Mouse (Mus musculus): ENCODE results near the gene Pknox2. TPM values are rescaled to one million over a fixed set of nuclear protein-coding genes. Genes with fewer than 3 reads are reported as not detected.

Pknox2 gene
- polyA plus RNA-seq, 1 experiment from 2014 or later, result 0.18 TPM

DNA sequence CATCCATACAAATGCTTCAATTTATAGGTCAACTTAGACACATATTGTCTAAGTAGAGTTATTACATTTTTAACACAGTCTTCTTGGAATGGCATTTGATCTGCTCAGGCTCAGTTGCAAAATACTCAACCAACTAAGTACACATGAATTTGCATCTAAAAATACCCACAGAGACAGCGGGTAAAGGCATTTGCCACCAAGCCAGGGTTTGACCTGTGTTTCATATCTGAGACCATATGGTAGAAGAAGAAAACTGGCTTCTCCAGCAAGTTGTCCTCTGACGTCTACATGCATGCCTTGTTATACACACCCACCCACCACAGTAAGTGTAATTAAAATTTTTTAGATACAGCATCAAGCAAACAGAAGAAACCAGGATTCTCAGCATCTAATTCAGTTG, 273.4 kb downstream of the Pknox2 start:
- no peak overlapping the region for H3K4me2 ChIP-seq (ENCODE audit: low read depth, low read length)
- no peak overlapping the region for H3K27ac ChIP-seq (ENCODE audit: low read depth)
- H3K4me3 ChIP-seq (ENCODE audit: low read depth, low read length), result no peak overlapping the region
- H3K36me3 ChIP-seq (replicated peaks; ENCODE audit: insufficient read depth, low read length), result no peaks in the 10 kb centered on the region
- no peak for DNase-seq
- H3K27me3 ChIP-seq (ENCODE audit: insufficient read depth, low read length), result no peaks in the 10 kb centered on the region
- no peaks in the 10 kb centered on the region for H3K4me1 ChIP-seq (ENCODE audit: insufficient read depth)
- TF ChIP-seq CTCF (IDR thresholded peaks at IDR 0.05; ENCODE audit: low read depth) (no peak), EP300 (IDR thresholded peaks at IDR 0.05; ENCODE audit: low read depth) (no peak)
- 70% methylated on average over 2 of the region's 2 CpGs for WGBS (ENCODE audit: insufficient replicate concordance)
- H3K9ac ChIP-seq (replicated peaks), result no peak overlapping the region
- H3K9me3 ChIP-seq (ENCODE audit: low read length), result no peaks in the 10 kb centered on the region
- no peak for ATAC-seq

DNA sequence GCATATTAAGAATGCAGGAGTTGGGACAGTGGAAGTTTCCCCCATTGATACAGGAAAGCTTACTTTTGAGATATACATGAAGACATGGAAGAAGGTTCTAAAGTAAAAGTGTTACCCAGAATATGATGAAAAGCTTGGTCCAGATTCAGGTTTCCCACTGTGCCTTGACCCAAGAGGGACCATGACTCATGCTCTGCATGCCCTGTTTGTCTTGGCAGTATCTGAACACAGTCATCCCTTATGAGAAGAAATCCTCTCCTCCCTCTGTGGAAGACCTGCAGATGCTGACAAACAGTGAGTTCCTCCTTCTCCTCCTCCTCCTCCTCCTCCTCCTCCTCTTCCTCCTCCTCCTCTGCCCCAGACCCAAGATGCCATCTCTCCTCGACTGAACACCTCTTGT, 276.9 kb downstream of the Pknox2 start:
- no peak for ATAC-seq
- no peaks in the 10 kb centered on the region for H3K36me3 ChIP-seq (replicated peaks; ENCODE audit: insufficient read depth, low read length)
- H3K9me3 ChIP-seq (ENCODE audit: low read length), result no peaks in the 10 kb centered on the region
- DNase-seq, result no peak
- no peak overlapping the region for H3K9ac ChIP-seq (replicated peaks)
- H3K27ac ChIP-seq (ENCODE audit: low read depth), result no peak overlapping the region
- TF ChIP-seq CTCF (IDR thresholded peaks at IDR 0.05; ENCODE audit: low read depth), result no peak
- no peak for TF ChIP-seq EP300 (IDR thresholded peaks at IDR 0.05; ENCODE audit: low read depth)
- 38% methylated on average over 1 of the region's 1 CpGs for WGBS (ENCODE audit: insufficient replicate concordance)
- no peaks in the 10 kb centered on the region for H3K27me3 ChIP-seq (ENCODE audit: insufficient read depth, low read length)
- no peak overlapping the region for H3K4me2 ChIP-seq (ENCODE audit: low read depth, low read length)
- H3K4me1 ChIP-seq (ENCODE audit: insufficient read depth), result no peaks in the 10 kb centered on the region
- no peak overlapping the region for H3K4me3 ChIP-seq (ENCODE audit: low read depth, low read length)

DNA sequence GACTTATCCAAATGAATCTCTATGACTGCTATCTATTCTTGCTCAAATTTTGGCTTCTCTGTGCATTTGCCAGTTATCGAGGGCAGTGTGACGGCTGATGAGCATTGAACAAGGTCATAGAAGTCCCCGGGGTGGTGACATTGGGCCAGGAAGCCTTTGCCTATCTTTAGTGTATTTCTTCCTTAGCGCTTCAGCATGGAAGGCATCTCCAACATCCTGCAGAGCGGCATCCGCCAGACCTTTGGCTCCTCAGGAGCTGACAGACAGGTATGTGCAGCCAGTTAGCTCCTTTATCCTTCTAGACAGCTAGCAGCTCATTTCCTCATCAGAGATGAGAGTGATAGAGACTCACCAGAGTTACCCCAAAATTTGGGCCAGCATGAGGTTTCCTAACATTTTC, 278.5 kb downstream of the Pknox2 start:
- TF ChIP-seq CTCF (IDR thresholded peaks at IDR 0.05; ENCODE audit: low read depth) (no peak), EP300 (IDR thresholded peaks at IDR 0.05; ENCODE audit: low read depth) (no peak)
- 78% methylated on average over 6 of the region's 6 CpGs for WGBS (ENCODE audit: insufficient replicate concordance)

DNA sequence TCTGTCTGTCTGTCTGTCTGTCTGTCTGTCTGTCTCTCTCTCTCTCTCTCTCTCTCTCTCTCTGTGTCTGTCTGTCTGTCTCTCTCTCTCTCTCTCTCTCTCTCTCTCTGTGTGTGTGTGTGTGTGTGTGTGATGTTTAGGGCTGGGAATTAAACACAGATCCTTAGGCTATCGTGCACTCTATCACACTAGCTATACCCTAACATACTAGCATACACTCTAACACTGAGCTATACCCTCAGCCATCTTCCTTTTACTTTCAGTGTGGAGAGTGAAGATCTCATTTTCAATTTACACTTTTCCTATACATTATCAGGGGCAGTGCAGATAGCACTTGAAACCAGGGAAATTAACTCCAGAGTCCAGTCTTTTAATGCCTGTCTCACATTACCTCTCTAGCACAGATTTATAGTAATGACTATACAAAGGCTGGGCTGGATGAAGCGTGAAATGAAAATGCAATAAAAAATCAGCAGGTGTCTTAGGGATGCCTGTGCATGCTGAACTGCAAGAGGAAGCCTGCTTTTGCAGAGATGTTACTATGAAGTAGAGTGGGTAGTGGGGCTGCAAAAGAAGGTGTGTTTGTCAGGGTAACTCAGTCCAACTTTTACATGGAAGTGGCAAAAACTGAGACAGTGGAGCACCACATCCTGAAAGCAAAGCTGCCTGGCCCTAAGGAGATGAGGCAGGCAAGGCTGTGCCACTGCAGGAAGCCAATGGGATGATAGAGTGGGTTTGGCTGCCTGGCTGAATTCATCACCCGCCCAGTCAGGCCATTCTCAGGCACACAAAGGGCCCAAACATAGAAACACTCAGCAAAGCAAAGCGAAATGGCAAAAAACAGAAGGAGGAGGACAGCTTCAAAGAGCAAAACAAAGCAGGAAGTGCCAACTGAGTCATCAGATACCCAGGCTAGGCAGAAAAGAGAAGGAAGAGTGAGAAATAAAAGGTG, 282.1 kb downstream of the Pknox2 start:
- Histone ChIP-seq H3K9me3 (ENCODE audit: low read length) (no peaks in the 10 kb centered on the region), H3K4me2 (ENCODE audit: low read depth, low read length) (no peak overlapping the region), H3K27me3 (ENCODE audit: insufficient read depth, low read length) (no peaks in the 10 kb centered on the region), H3K4me3 (ENCODE audit: low read depth, low read length) (no peak overlapping the region), H3K36me3 (replicated peaks; ENCODE audit: insufficient read depth, low read length) (no peaks in the 10 kb centered on the region), H3K4me1 (ENCODE audit: insufficient read depth) (no peaks in the 10 kb centered on the region), H3K27ac (ENCODE audit: low read depth) (no peak overlapping the region), H3K9ac (replicated peaks) (no peak overlapping the region)
- ATAC-seq (no peak), DNase-seq (no peak)
- TF ChIP-seq CTCF (IDR thresholded peaks at IDR 0.05; ENCODE audit: low read depth) (no peak), EP300 (IDR thresholded peaks at IDR 0.05; ENCODE audit: low read depth) (no peak)
- WGBS (ENCODE audit: insufficient replicate concordance), result 53% methylated on average over 4 of the region's 4 CpGs

More for the DNA sequence above, 278.5 kb downstream of the Pknox2 start:
- Histone ChIP-seq H3K4me1 (ENCODE audit: insufficient read depth) (no peaks in the 10 kb centered on the region), H3K9ac (replicated peaks) (no peak overlapping the region), H3K36me3 (replicated peaks; ENCODE audit: insufficient read depth, low read length) (no peaks in the 10 kb centered on the region), H3K4me2 (ENCODE audit: low read depth, low read length) (no peak overlapping the region), H3K9me3 (ENCODE audit: low read length) (no peaks in the 10 kb centered on the region), H3K27ac (ENCODE audit: low read depth) (no peak overlapping the region), H3K4me3 (ENCODE audit: low read depth, low read length) (no peak overlapping the region), H3K27me3 (ENCODE audit: insufficient read depth, low read length) (no peaks in the 10 kb centered on the region)
- ATAC-seq (no peak), DNase-seq (no peak)

DNA sequence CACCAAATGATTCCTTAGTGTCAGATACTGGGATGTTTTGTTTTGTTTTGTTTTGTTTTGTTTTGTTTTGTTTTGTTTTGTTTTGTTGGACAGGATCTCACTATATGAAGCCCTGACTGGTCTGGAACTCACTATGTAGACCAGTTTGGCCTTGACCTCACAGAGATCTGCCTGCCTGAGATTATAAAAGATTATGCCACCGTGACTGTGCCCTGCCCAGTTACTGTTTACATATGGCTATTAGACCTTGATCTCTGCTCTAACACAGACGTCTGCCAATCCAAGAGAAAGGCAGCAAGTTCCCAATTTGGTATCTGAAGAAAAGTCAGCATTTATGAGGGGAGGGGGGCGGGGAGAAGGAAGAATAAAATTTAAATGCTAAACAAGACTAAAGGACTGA, 283.5 kb downstream of the Pknox2 start:
- Histone ChIP-seq H3K9me3 (ENCODE audit: low read length) (no peaks in the 10 kb centered on the region), H3K27ac (ENCODE audit: low read depth) (no peak overlapping the region), H3K36me3 (replicated peaks; ENCODE audit: insufficient read depth, low read length) (no peaks in the 10 kb centered on the region), H3K4me1 (ENCODE audit: insufficient read depth) (no peaks in the 10 kb centered on the region), H3K4me2 (ENCODE audit: low read depth, low read length) (no peak overlapping the region), H3K9ac (replicated peaks) (no peak overlapping the region), H3K27me3 (ENCODE audit: insufficient read depth, low read length) (no peaks in the 10 kb centered on the region), H3K4me3 (ENCODE audit: low read depth, low read length) (no peak overlapping the region)
- no peak for DNase-seq
- 50% methylated on average over 3 of the region's 3 CpGs for WGBS (ENCODE audit: insufficient replicate concordance)
- TF ChIP-seq CTCF (IDR thresholded peaks at IDR 0.05; ENCODE audit: low read depth), result no peak
- TF ChIP-seq EP300 (IDR thresholded peaks at IDR 0.05; ENCODE audit: low read depth), result no peak
- ATAC-seq, result no peak

DNA sequence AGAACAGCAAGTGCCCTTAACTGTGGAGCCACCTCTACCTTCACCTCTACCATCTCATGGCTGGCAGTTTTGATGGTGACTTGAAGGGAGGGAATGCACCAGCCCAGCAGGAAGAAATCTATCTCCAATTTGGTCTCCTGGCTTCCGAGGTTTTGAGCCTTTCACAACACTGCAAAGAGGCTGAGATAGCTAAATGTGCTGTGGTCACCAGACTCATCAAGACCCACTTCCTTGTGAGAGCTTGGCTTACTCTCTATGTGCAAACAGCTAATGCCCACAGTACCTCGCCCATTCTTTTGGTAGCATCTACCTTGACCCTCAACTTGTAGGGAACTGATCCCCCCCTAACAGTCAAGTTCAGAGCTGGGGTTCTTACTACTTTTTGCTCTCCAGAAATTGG, 284.6 kb downstream of the Pknox2 start:
- H3K27me3 ChIP-seq (ENCODE audit: insufficient read depth, low read length), result no peaks in the 10 kb centered on the region
- H3K4me1 ChIP-seq (ENCODE audit: insufficient read depth), result no peaks in the 10 kb centered on the region
- H3K36me3 ChIP-seq (replicated peaks; ENCODE audit: insufficient read depth, low read length), result no peaks in the 10 kb centered on the region
- DNase-seq (no peak), ATAC-seq (no peak)
- no peak overlapping the region for H3K4me2 ChIP-seq (ENCODE audit: low read depth, low read length)
- H3K9ac ChIP-seq (replicated peaks), result no peak overlapping the region
- TF ChIP-seq CTCF (IDR thresholded peaks at IDR 0.05; ENCODE audit: low read depth), result no peak
- no peak for TF ChIP-seq EP300 (IDR thresholded peaks at IDR 0.05; ENCODE audit: low read depth)
- 47% methylated on average over 2 of the region's 2 CpGs for WGBS (ENCODE audit: insufficient replicate concordance)
- no peak overlapping the region for H3K27ac ChIP-seq (ENCODE audit: low read depth)
- H3K9me3 ChIP-seq (ENCODE audit: low read length), result no peaks in the 10 kb centered on the region
- H3K4me3 ChIP-seq (ENCODE audit: low read depth, low read length), result no peak overlapping the region

Data from liver, postnatal 0 days (tissue).